Mouse (Mus musculus) hematopoietic stem cell, adult 5-6 weeks (primary cell): ENCODE measurements around the gene Fkbpl. TPM values are rescaled to one million over a fixed set of nuclear protein-coding genes. Genes with fewer than 3 reads are reported as not detected.

Experiments
- ATAC-seq, 2 experiments: fragments of 125-278 bp in 1 of 2; replicated peaks in 1 of 2; 2 replicates each; pipeline ENCODE4 v1.8.0; 2016 to 2017; ENCODE audit warnings: inconsistent platforms in 2 of 2, mild to moderate bottlenecking in 2 of 2, moderate number of reproducible peaks in 2 of 2, low read depth in 1 of 2, moderate TSS enrichment in 1 of 2; ENCODE audit not compliant: low FRiP score in 2 of 2, poor library complexity in 2 of 2, severe bottlenecking in 2 of 2, insufficient read depth in 1 of 2, low TSS enrichment in 1 of 2
- total RNA-seq: library from RNA; stranded (forward); fragments of 172-1452, 232-1000 nt; gene quantifications from 2 replicates; pipeline ENCODE4 v1.2.3, GENCODE M21; 2017

Gene Fkbpl
- total RNA-seq: 24.1 and 35.8 TPM in 2 replicates

GRCm38 (mm10) chr17:34644608-34645007, at the start of gene Fkbpl:
Fkbpl (plus strand) TSS chr17:34644764.
- ATAC-seq: peak; percentile 79 to 86

DNA sequence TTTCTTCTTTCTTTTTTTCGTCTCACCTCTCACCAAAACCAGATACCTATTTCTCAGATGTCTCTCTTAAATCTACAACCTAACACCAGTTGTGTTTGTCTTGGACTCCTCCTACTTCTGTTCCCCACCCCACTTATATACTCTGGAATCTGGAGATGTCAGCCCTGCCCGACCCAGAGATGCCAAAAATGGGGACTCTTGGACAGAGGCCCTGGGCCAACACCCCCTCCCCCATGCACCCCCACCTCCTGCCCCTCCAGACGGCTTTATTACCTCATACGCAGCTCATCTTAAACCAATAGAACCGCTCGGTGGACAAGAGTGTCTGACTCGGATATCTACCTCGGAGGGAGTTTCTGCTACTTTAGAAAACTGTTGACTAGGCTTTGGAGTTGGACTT, 48.5 kb upstream of the Fkbpl start:
- no peak for ATAC-seq

DNA sequence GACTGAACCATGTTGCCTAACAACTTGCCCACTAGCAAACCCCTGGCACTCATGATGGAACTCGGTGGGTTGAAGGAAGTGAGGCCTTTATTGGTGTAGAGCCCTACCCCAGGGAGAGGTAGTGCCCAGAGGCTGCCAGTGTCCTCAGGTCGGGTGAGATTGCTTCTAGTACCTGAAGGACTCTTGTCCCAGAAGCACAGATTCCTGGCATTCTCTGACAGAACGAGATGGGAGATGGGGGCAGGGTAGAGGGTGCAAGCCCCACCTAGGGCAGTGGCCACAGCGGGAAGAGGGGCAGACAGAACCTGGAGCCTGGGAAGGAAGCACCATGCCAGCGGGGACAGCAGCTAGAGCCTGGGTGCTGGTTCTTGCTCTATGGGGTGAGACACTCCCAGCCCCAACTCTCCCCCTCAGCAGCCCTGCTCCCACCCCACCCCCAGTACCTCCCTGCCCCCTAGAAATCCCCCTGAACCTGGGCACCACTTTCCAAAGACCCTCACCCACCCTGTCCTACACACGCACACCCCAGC, 46.9 kb upstream of the Fkbpl start, which contains the start of gene Ager:
TSS of gene Ager (plus strand) at position 297 of the 530 bp plus-strand sequence.
- no peak for ATAC-seq

GRCm38 (mm10) chr17:34599891-34600290, 44.7 kb upstream of the Fkbpl start:
- no peak for ATAC-seq

DNA sequence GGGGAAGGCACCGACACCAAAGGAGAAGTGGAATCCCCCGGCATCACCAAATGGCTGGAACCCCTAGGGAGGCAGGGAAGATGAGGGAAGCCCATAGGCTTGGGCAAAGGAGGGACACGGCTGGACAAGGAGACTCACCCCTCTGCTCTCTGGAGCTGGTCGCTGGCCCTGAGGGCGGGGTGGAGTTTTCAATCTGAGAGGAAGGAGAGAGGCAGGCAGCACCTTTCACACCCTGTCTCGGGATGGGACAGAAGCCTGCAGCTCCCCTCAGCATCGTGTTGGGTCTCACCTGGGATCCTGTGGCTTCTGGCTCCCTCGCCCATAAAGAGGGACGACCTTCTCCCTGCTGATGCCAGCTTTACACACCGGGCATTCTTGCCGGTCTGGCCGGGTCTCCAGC, 42.8 kb upstream of the Fkbpl start:
- ATAC-seq: no peak

DNA sequence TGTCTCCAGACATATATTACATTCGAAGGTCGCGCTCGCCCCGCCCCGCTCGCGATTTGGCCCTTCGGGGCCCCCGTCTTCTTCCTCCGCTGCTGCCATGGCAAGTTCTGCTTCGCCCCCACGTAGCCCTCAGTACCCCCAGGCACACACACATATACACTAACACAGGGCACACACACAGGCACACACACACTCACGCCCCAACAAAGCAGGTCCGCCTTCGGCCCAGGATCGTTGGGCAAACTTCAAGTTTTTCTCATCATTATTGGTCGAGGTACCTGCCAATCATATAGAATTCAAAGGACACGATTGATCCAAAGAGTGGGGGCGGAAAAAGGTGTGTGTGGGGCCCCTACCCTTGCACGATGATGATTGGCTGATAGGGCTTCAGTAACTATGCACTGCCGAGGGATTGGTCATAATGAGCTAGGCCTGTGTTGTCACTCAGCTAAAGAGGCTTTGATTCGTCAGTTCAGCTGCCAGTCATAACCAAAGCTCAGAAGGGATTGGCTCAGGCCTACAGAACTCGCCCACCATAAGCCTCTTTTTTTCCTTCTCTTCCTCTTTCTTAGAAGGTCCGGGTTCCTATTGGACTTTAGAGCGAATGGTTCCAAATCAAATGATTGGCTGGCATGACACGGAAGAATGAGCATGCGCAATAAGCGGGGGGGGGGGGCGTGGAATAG, 41.0 kb upstream of the Fkbpl start, which contains the start of gene Rnf5:
TSS of gene Rnf5 (minus strand) at position 316 of the 686 bp plus-strand sequence.
- peak; percentile 81 for ATAC-seq

- ATAC-seq: peak; percentile 73 to 77
These were observed 40.5 kb upstream of the Fkbpl start, which contains the start of gene Agpat1 for GRCm38 (mm10) chr17:34604061-34604508. Agpat1 (plus strand) TSS chr17:34604262.

- ATAC-seq: no peak
These were observed 39.9 kb upstream of the Fkbpl start for GRCm38 (mm10) chr17:34604511-34605237.

GRCm38 (mm10) chr17:34605609-34606008, 39.0 kb upstream of the Fkbpl start:
- peak; percentile 12 to 44; a peak in 2 of 4 replicates for ATAC-seq

DNA sequence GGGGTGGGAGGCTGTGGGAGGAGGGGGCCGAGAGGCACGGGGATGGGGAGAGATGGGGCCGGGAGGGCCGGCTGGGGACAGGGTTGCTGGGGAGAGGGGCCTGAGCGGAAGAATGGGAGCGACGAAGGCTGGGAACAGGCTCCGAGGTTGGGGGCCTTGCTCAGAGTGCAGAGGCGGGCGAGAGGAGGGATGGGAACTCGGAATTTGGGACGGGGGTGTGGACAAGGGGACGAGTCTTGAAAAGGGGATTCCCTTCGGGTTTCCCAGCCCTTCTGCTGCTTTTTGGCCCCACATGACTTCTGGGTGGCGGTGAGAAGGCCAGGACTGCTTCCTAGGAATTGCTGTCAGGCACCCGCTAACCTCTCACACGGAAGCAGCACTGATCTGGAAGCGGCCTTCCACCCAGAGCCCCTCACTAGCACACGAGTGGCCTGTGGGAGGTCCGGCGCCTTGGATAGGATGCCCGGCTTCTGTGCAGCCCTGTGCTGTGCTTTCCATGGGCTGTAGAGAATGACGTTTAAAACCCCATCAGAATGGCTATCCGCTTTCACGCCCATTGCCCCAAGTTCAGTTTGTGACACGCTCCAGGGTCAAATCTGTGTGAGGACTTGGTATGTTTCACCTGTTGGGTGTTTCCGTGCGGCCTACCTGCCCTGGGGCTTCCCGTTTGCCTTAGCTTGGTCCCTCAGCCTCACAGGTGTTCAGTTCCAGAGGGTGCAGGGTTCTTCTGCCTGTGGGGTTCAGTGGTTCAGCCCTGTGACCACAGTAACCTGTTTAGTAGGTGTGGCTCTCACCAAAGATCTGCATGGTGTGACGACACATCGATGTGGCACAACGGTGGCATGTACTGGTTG, 38.2 kb upstream of the Fkbpl start:
- no peak for ATAC-seq

DNA sequence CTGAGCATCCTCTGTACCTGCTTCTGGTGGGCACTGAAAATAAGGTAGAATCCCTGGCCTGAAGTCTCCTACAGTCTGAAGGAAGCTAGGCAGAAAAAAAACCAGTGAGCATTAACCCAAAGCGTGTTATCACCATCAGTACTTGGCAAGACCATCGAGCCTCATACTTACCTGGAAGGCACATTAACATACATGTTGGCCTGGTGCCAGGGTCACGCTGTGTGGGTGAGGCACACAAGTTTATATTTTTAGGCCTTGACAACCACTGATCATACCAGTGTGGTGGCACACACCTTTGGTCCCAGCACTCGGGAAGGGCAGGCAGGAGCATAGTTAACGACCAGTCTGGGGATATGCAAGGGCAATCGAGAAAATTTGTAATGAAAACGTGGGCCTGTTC, 36.6 kb upstream of the Fkbpl start:
- no peak for ATAC-seq

- ATAC-seq: no peak
These were observed 33.5 kb upstream of the Fkbpl start for GRCm38 (mm10) chr17:34611050-34611449.

- no peak for ATAC-seq
These were observed 31.4 kb upstream of the Fkbpl start for GRCm38 (mm10) chr17:34613054-34613645.

DNA sequence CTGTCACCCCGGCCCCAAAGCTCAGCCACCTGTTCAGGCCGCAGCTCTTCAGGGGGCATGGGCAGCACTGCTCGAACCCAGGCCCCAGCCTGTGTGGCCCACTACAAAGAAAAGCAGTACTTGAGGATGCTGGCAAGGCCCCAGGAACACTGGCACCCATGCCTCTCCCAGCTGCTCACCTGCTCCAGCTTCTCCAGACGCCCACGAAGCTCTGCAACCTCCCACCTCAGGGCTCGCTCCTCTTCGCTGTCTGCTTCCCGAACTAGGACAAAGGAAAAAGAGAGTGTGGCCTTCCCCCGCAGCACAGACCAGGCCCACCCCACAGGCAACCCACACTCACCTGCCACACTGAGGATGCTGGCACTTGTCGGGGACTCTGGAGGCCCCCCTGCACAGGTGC, 30.7 kb upstream of the Fkbpl start:
- no peak for ATAC-seq

DNA sequence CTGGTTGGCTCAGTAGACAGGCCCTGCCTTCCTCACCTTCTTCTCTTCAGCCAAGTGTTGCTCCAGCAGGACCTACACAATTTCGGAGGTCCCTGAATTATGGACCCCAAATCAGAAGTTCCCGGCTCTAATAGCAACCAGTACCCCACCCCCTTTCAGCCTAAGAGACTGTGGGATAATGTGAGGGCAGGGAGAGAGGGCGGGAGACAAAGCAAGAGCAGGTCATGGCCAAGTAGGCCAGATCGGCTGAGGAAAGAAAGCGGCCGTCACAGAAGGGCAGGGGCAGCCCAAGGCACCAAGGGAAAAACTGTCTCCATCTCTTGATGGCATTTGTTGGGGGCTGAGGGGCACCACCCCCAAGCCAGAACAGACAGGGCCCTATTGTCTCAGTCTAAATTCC, 28.7 kb upstream of the Fkbpl start, which contains the start of gene Egfl8:
TSS of gene Egfl8 (minus strand) at position 101 of the 400 bp plus-strand sequence.
- ATAC-seq: no peak

DNA sequence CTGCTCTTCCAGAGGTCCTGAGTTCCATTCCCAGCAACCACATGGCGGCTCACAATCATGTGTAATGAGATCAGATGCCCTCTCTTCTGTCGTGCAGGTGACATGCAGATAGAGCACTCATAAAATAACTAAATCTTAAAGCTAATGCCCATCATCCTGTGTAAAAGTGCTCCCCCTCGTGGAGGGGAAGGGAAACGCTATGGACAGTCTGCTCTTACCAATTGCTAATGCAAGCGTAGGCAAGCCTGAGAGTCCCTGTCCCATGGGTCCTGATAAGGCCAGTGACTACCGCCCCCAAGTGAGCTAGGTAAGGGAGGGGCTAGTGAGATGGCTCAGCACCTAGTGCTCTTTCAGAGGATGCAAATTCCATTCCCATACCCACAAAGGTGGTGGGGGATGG, 25.6 kb upstream of the Fkbpl start:
- peak; percentile 43 to 71; a peak in 3 of 4 replicates for ATAC-seq

DNA sequence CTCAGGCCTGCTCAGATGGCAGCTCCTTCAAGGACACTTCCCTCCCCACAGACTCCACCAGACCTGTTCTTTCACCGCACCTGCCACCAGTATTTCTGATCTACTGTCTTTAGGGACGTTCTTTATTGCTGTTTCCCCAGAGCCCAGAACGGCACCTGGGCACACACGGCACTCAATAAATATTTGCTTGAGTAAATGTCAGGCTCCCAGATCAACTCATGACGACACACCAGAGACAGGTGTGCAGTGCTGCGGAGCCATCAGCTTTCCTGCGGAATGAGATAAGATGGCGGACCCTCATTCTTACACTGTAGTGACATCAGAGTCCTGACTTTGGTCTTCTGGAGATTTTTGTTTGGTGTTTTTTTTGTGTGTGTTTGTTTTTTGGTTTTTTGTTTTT, 23.6 kb upstream of the Fkbpl start:
- ATAC-seq: no peak
